Mouse (Mus musculus) frontal cortex, postnatal 25 days (tissue): ENCODE measurements at regions not wholly inside any gene's neighbourhood (a gene's known extent, or its start where the extent isn't known, plus 50 kb on each side); places are given as distances from the start of the nearest gene placed in this dataset.

ENCODE experiments used
- DNase-seq, 2 experiments: peaks; one replicate each; pipeline ENCODE4 v3.0.0; 2022; ENCODE audit warnings: low spot score in 2 of 2

DNA sequence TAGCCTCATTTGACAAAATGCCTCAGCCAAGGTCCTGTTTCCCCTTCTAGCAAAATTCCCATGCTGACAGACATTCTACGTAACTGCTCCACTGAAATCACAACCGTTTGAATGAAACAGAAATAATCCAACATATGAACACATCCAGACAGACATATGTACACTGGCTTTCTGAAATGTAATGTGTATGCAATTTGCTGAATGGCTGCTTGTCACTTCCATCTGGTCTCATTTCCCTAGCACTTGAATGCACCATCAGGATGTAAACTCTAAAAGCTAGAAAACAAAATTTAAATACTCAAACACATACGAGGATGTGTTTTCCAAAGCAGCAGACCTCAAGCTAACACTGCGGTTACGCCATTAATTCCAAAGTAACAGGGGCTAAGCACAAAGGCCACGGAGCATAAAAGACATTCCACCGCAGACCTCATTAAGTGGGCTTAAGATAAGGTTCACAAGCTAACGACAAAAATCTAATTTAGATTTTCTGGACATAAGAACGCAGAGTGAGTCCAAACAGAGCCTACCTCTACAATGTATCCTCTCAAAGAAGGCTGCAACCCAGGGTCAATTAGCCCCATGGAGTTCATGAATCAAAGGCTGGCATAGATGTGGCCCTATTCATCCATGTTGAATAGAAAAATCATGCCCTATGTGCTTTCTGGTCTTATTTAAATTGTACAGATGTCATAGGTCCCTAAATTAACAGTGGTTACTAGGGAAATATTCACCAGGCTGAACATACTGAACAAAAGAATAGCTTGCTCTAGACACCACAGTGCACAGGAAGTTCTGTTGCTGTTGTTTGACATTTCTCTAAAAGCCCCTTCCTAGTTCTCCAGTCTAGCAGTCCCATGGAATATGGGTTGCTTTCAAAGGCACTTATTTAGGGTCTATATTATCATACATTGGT lies 630.5 kb downstream of the Nedd1 start:
- DNase-seq: no peak

DNA sequence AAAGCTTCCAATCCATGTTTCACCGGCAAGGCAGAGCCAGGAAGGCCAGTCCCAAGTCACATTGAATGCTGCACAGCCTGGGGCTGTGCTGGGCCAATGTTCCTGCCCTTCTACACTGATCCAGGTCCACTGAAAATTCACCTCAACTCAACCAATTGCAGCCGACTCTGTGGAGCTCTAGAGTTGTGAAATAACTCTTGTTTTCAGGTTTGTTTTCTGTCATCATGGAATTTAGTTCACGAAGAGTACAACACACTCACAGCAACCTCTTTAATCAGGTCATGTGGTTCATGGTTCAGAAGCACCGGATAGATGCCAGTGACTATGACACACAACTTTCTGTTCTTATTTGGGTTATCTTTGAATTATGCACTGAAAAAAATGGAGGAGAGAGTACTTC lies 640.1 kb downstream of the Nedd1 start:
- DNase-seq: no peak

DNA sequence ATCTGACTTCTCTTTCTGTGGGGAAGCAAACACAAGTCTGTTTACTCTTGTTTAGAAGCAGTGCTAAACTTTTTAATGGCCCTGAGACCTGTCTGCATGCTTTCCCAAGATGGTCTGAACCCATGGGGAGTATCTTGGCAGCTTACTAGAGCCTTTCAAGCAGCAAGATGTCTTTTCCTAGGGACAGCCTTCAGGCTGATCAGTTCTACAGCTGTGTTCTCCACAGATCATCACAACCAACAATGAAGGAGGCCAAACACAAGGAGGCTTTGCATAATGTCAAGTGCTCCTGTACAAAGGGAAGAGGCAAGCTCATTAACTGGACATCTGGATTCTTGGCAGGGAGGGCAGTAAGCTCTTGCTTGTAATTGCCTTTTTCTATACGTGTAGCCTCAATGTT lies 641.0 kb downstream of the Nedd1 start:
- DNase-seq: no peak

DNA sequence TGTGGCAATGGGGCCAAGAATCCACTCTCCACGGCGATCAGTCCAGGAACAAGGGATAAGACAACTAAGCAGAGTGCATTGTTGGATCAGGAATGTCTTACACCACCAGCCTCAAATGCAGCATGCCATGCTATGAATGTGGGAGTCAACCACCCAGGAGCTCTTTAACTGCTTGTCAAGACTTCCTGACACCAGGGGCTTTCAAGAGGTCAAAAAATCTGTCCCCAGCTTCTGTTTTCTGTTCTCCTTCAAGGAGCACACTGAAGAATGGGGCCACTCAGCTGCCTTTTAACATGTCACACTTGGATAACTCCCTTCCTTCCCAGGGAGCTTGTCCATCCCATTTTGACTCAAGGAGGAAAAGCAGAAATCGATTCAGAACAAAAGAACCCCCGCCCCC lies 642.8 kb downstream of the Nedd1 start:
- DNase-seq: no peak

DNA sequence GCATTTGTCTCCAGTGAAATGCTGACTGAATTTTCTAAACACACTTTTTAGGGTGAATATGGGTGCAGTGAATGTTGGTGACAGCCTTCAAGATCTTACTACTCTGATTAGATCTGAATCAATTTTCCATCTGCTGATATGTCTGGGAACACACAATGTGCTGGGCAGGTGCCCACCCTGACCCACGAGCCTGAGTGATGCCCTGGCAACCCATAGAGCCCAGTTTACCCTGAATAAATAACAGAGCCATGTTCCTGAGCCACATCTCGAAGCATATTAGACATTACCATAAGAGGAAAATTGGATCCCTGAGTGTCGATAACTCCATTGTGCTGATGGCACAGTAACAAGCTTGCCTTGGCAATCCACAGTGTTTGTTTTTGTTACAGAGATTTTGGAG lies 644.9 kb downstream of the Nedd1 start:
- DNase-seq: no peak

DNA sequence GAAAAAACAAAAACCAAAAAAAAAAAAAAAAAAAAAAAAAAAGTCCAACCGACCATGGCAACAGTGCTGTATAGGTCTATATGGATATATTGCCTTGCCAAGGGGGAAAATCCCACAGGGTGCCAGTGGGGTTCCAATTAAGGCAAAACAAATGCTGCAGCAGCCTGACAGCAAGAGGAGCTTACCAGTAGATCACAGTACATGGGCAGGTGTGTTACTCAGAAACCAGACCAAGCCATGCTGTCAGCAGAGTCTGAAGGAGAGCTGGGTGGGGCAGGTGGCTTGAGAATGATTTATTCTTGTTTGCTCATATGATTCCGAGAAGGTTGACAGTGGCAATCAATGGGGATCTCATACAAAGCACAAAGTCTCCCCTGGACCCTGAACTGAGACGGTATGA lies 645.5 kb downstream of the Nedd1 start:
- DNase-seq: no peak

DNA sequence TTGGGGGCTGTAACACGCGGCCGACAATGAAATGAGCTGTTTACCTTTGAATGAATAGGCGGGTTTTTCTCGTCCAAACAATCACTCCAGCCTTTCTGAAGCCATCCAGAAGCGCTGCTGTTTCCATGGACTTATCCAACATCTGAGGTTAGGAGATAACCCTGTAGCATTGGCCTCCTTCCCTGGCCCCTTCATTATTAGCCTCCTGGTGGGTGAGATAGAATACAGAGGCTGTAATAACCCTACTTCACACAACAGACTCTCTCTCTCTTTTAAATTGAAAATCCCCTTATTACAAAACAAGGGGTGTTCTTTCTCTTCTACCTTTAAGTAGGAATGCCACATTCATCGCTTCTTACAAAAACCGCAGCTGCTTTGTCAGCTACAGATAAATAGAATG lies 646.8 kb downstream of the Nedd1 start:
- DNase-seq: no peak

DNA sequence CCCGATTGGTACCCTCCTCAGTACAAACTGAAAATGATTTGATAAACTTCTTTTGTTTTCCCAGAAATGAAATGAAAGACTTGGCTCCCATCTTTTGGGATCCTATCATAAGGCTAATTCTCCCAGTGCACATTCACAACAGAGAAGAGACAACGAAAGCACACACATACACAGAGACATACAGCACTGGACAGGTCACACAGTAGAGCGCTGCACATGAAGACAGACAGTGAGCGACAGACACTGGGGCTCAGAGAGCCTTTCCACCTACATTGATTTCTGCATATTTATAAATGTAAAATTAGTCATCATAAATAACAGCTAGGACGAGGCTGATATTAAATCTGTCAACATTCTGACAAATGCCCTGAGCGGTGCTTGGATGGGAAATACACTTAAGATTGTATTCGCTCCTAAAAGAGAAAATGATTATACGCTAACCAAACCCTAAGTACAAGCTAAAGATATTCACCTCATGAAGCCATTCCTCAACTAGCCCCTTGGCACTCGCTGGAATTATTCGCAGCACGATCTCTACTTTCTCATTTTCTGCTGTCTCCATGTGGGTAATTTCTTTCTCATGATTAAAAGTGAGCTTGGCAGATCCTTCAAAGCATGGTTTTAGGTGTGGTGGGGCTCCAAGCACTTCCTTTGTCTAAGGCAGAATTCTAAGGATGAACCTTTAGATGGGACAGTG lies 647.4 kb downstream of the Nedd1 start:
- no peak for DNase-seq

DNA sequence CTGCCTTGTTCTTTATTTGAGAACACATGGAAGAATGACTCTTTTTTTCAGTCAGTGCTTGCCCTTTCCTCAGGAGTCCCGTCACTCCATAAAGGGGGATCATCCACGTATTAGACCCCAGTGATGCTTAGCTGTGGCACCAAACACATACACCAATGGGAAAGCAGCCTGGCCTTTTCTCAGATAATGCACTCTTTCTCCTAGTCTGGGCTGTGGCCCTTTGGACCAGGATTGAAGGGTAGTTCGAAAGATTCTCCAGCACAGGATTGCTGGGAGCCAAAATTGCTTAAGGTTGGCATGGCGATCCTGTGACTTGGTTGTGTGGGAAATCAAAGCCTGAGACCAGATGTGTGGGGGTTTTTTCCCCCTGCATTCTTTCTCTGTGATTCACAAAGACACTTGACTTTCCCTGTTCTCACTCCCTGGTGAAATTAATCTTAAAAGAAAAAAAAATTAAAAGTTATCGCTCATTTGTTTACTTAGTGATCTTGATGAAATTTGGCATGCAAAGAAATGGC lies 648.3 kb downstream of the Nedd1 start:
- DNase-seq: no peak

DNA sequence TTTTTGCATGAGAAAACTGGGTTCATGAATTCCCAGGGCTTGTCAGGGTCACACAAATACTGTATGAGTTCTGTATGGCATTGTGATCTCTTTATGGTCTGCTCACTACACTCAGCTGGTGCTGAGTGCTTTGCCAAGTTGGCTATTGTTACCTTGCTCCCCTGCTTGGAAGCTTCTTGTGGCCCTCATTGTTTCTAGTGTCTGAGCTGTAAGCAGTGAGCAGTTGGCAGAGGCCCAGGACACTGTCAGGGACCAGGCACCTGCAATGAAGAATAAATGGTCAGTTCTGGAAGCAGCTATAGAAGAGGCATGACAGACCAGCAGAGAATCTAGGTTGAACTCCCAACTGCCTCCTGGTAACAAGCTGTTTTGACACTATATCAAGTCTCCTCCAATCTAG lies 677.4 kb downstream of the Nedd1 start:
- DNase-seq: no peak

DNA sequence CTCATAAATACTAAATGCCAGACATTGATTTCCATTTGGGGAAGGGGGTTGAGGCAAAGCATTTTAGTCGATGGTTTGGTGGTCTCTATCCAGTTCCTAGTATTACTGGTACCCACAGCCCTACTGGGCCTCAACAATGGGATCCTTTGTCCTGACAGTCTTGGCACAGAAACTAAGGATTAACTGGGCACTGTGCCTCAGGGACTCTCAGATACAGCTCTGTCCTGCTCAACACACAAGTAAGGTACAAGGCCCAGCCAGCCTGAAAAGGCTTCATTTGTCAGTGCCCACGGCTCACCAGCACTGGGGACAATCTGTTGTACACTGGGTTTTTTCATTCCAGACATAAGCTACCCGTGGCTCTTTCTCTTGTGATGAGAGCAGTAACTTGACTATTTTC lies 686.0 kb downstream of the Nedd1 start:
- peak; percentile 6 for DNase-seq

DNA sequence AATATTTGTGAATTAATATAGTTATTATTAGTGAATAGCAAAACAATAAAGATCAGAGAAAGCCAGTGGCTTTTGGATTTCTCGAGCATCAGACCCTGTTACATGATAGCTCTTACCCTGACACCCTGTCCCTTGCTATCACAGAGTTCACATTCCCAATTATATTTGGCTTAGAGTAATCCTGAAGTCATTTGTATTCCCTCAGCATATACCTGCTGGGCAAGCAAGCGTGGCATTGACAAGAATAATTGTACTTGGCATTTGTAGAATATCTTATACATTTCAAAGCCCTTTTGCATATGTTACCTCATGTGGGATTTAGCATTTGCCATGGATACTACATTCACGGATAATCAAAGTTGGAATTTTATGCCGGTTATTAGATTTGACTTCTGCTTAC lies 692.0 kb downstream of the Nedd1 start:
- no peak for DNase-seq

DNA sequence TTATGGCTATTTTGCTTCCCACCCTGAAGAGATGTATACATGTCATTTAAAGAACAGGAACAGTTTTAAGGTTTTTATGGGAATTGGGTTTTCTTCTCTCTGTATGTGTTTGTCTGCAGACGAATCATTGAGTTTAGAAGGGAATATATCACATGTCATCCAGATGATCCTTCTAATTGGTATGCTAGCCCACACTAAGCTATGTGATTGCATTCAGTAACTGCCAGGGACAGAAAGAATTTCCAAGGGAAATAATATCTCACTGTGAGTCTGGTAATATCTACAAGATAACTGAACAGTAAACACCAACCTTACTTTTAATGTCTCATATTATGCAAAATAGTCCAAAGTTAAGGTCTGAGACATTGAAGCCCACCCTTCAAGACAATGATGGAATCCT lies 698.0 kb downstream of the Nedd1 start:
- no peak for DNase-seq

DNA sequence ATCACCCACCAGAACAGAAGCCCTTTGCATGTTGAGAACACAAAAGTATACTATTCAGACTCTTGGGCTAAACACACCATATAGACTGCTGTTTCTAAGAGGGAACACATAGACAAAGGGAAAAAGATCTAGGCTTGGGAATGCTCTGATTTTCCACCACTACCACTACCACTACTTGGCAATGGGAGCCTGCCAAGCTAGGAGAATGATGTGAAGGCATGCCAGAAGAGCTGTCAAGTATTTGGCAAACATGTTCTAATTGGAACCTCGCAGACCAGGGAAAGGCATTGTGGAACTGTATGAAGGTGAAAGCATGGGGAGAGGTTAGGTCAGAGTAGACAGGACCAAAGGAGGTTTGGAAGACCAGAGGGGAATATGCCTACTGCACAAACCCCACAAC lies 701.2 kb downstream of the Nedd1 start:
- DNase-seq: no peak

DNA sequence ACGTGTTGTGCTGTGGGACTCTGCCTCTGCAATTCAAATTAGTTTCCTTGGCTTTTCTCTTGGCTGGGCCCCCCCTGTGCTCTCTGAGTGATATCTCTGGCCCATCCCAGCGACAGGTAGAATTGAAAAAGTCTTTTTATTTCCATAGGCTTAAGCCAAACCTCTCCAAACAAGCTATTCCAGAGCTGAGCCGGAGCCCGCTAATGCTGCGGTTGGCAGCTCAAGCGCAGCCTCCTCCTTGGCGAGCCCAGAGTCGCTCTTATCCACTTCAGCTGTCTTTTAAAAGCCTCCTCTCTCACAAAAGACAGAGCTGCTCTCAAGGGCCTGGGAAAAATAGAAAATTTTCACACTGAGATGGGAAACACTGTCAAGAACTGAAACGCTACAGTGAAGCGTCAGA lies 712.7 kb downstream of the Nedd1 start:
- DNase-seq: no peak

DNA sequence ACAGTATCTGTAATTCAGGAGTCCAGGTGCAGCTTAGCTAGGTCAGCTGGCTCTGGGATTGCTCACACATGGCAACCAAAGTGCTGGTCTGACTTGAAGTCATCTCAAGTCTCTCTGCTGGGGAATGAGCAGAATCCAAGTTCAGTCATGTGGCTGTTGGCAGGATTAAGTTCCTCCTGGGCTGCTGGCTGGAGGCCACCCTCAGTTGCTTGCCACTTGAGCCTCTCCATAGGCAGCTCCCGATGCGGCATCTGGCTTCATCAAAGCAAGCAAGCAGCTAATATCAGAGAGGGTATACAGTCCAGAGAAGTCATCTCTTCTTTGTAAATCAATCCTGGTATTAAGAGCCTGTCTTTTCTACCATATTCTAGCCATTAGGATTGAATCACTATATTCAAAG lies 714.3 kb downstream of the Nedd1 start:
- DNase-seq: no peak

DNA sequence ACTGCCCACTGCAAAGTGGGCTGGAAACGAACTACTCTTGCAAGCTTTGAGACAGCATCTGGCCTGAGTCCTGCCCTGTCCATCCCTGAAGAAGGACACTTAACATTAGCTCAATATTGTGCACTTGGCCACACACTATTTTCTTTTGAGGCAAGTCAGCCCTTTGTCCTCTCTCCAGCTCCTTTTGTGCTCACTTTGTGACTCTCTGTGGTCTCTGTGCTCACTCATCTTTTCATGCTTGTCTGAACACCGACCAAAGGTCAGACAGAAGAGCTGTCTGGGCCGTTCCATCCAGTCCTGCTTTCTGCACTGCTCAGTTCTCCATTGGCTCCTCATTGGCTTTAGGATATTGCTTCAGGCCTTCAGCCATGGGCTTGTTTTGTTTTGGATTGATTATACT lies 715.8 kb downstream of the Nedd1 start:
- no peak for DNase-seq

DNA sequence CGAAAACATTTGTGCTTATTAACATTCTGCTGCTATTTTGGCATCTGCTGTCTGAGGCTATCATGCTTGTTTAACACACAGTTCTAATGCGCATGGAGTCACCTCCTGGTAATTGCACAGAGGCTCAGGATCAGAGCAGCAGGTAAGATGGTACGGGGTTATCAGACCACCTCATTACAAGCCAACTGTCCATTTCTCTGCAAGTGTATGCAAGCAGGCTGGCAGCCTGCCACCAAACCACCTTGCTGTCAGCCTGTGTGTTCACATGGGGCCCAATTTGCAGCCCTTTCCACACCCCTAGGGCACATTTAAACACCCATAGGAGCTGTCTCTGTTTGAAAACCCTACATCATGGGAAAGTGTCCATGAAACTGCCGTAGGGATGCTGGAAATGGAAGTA lies 731.2 kb downstream of the Nedd1 start:
- DNase-seq: no peak

DNA sequence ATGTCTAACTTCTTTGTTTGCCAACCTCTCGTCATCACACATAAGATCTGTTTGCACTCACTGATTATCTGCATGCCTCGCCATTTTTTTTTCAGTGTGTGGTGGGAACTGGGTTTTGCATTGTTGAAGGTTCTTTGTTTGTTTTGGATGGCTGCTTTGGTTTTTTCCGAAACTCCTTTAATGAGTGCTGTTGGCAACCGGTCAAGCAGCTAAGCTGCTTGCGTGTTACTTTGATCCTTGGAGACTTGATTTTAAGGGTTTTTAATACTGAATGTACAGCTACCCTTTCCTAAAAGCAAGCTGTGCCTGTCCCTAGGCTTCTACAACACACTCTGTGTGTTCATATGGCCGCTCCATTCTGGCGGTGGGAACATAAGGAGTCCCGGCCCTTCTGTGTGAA lies 733.9 kb downstream of the Nedd1 start:
- DNase-seq: no peak

DNA sequence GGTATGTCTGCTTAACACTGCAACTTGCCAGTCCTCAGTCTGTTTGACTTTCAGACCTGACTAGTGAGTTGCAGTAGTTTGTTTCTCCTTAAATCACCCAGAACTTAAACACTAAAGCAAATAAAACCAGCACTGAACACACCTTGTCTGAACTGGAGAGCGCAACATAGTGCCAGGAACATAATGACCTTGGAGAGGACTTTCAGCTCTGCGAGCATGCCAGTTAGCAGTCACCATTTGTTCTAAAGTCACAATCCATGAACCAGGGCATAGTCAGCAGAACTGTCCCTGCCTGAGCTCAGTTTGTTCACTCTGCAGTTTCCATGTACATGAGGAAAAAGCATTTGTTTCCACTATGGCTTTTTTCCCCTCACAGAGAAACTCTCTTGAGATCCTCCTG lies 742.4 kb downstream of the Nedd1 start:
- DNase-seq: no peak

DNA sequence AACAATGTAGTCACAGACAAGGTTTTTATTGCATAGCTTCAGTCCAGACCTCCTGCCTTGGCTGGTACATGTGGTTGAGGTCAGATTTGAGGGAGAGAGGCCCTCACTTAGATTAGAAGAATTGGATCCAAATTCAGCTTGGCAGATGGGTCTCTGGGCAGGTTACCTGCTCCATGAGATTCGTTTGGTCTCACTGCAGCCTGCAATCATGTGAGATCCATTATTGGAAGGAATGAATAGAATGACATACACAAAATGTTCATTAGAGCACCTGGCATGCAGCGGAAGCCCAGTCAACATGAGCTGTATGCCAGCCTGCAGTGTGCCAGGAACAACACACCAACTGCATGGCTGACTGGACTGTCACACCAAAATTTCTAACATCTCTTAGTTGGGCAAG lies 750.3 kb downstream of the Nedd1 start:
- DNase-seq: no peak

DNA sequence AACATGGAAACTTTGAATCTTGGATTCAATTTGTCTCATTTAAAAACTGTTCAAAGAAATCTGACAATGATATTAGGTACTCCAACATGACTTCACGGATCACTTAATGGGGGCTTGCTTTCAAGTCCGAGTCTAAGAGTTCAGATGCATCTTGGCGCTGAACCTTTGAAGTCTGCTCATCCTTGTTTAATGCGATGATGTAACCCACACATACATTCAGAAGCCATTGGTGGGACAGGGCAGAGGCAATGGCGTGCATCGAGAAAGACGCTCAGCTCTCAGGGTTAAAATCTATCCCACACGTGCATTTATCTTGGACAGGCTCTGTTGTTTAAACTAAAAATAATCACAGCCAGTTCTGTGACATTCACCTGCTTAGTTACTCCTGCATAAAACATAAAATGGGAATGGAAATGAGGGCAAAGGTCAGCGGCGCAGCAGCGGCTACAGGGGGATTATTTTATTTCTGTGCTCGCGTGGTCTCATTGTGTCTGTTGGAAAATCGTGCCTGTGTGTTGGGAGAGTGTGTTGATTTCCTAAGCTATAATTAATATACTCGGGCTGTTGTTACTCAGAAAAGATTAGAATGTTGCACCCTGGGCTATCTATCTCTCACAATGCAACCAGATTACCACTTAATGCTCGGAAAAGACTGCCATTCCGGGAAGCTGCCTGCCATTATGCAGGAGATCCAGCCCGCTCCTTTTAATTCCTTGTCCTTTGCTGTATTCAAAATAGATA lies 754.5 kb downstream of the Nedd1 start:
- DNase-seq: no peak
